Mouse (Mus musculus): ENCODE results near the gene Aspg. TPM values are rescaled to one million over a fixed set of nuclear protein-coding genes. Genes with fewer than 3 reads are reported as not detected.

The Aspg gene
- polyA plus RNA-seq, 1 experiment: not detected

GRCm38 (mm10) chr12:112156804-112157203 lies 50.3 kb downstream of the Aspg start:
- TF ChIP-seq GATA1 (IDR thresholded peaks at IDR 0.05; ENCODE audit: low read length): no peak

- TF ChIP-seq GATA1 (IDR thresholded peaks at IDR 0.05; ENCODE audit: low read length): no peak
Measured at GRCm38 (mm10) chr12:112158246-112158645, 51.8 kb downstream of the Aspg start.

GRCm38 (mm10) chr12:112158784-112159183 lies 52.3 kb downstream of the Aspg start:
- no peak for TF ChIP-seq GATA1 (IDR thresholded peaks at IDR 0.05; ENCODE audit: low read length)

- TF ChIP-seq GATA1 (IDR thresholded peaks at IDR 0.05; ENCODE audit: low read length): no peak
Measured at GRCm38 (mm10) chr12:112163981-112164839, 57.7 kb downstream of the Aspg start.

GRCm38 (mm10) chr12:112164840-112165219 lies 58.4 kb downstream of the Aspg start:
- TF ChIP-seq GATA1 (IDR thresholded peaks at IDR 0.05; ENCODE audit: low read length): no peak

GRCm38 (mm10) chr12:112169240-112169639 lies 62.8 kb downstream of the Aspg start:
- TF ChIP-seq GATA1 (IDR thresholded peaks at IDR 0.05; ENCODE audit: low read length): no peak

- TF ChIP-seq GATA1 (IDR thresholded peaks at IDR 0.05; ENCODE audit: low read length): no peak
Measured at GRCm38 (mm10) chr12:112170671-112171574, 64.4 kb downstream of the Aspg start.

DNA sequence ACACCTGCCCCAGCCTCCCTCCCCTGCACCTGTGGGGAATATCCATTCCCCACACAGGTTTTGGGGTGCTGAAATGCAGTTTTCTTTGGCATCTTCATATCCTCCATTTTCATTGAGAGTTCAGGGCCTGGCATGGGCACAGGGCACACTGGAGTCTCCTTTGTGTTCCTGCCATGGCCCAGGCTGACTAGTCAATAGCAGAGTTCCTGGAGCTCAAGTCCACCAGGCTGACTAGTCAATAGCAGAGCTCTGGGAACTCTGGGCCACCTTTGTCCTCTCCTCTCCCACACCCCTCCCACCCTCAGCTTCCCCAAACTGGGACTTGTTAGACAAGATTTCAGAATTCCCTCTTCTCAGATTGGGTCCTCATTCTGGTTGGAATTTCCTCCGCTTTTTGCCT lies 65.2 kb downstream of the Aspg start:
- no peak for TF ChIP-seq GATA1 (IDR thresholded peaks at IDR 0.05; ENCODE audit: low read length)

DNA sequence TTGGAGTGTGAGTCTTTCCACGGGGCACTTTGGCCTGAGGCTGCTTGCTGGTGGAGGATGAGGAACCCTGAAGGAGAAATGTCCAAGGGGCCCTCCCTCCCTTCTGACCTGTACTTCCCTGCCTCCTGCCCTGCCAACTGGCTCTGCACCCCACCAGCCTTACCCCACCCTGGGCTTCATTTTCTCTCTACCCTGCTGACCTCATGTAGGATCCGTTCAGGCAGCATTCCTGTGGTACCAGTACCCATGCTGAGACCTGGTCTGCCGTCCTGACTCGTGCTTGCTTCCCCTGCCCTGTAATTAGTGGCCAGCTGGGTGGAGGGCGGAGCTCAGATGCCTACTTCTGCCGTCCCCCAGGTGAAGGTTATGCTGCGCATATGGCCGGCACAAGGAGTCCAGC lies 65.7 kb downstream of the Aspg start:
- no peak for TF ChIP-seq GATA1 (IDR thresholded peaks at IDR 0.05; ENCODE audit: low read length)

Other genes with a start within 250 kb of the Aspg start
- gene Ppp1r13b, start 198.6 kb upstream of the Aspg start, polyA plus RNA-seq (2012): 20.6 and 21.5 TPM in 2 replicates
- 15.0 and 21.8 TPM in 2 replicates for gene Atp5mpl, start 139.7 kb upstream of the Aspg start, polyA plus RNA-seq (2012)
- not detected in 2 replicates for gene Tdrd9, start 135.1 kb upstream of the Aspg start, polyA plus RNA-seq (2012)
- gene Rd3l, start 125.4 kb upstream of the Aspg start, polyA plus RNA-seq (2012): not detected in 2 replicates
- not detected in 2 replicates for gene Kif26a, start 39.5 kb downstream of the Aspg start, polyA plus RNA-seq (2012)

Data from G1E-ER4 (cell line).